Mouse (Mus musculus): ENCODE measurements around the gene Agpat3.
A peak's percentile ranks its signal among the peaks of the same experiment; 100 is the strongest.

Agpat3 gene

DNA sequence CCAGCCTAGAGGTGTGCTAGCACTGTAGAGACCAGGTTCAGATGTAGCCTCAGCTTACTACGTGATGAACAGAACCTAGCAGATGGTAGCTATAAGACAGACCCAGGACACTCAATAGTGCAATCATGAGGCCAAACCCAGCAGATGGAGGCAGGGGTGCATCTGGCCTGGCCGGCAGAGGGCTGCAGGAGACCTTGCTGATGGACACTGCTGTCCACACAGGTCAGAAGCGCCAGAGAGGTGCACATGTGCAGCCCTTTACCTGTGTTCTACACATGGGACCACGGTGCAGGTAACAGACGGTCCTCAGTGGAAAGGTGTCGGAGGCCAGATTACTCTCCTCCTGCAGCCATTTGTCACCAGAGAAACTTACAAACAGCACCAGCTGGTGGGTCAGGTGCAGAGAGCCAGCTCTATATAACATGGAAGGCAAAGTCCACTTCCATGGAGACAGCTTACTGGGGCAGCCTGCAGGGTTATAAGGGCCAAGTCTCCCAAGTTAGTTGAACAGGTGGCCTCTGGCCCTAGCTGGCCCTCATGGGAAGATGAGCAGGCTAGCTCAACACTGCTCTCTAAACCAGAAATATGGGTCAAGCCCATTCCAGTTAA is 27.6 kb downstream of the Agpat3 start:
- DNase-seq (ENCODE audit: low spot score): no peak

DNA sequence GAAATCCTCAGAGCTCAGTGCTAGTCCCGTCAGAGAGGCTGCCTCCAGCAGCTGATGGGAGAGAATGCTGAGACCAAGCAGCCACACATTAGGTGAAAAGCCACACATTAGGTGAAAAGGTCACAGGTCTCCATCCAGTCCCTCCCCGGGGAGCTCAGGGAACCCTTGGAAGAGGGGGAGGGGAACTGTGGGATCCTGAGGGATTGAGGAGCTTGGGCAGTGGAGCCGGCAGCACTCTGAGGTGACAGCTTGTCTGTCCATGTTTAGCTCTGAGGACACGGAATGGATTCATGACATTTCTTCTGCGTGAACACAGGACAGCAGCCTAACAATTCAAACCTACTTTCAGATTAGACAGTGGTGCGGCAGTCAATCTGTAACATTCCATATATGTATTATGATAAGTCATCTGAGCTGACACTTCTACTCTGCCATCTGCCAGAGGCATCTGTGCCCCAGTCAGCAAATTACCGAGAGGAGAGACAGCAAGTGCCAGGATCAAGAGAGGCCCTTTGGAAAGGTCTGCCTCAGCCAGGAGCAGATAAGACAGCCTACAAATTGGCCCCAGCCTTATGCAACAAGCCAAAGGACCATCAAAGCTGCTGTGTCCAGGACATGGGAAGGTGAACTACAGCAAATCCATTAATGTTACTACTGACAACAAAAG is 28.9 kb downstream of the Agpat3 start:
- DNase-seq (ENCODE audit: low spot score): no peak

DNA sequence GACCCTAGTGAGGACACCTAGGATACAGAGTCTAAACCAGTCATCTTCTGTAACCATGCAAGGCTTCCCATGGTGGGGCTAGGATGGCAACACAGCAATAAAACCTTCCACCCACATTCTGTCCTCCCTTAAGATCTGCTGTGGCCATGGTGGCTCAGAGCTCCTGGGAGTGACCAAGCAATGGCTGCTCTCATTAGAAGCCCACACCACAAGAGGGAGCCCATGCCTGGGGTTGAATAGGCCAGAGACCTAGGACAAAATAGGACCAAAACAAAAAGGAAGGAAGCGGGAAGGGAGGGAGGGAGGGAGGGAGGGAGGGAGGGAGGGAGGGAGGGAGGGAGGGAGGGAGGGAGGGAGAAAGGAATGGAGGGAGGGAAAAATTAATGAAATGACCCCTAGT is 29.5 kb downstream of the Agpat3 start:
- peak; percentile 27 for DNase-seq (ENCODE audit: low spot score)

DNA sequence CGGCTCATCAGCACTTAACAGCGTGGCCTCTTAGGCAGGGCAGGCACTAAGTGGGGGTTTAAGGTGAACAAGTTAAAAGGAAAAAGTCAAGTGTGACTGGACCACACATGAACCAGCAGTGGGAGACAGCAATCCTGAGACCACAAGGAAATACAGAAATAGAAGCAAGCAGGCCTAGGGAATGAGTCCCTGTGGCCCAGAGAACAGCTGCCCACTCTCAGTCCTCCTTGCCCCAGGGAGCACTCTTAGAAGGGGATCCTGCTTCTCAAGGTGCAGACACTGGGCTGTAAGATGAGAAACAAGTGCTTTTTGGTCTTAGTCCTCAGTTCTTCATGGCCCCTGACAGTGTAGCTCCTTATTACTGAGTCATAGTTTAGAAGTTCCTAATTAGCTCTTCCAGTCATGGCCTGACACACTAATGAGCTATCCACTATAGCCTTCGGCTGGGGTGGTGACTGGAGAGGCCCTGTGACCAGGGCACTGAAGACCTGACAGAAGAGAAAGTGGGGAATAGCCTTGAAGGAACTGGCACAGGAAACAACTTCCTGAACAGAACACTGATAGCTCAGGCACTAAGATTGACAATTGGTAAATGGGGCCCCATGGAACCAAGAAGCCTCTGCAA is 31.0 kb downstream of the Agpat3 start:
- no peak for DNase-seq (ENCODE audit: low spot score)

DNA sequence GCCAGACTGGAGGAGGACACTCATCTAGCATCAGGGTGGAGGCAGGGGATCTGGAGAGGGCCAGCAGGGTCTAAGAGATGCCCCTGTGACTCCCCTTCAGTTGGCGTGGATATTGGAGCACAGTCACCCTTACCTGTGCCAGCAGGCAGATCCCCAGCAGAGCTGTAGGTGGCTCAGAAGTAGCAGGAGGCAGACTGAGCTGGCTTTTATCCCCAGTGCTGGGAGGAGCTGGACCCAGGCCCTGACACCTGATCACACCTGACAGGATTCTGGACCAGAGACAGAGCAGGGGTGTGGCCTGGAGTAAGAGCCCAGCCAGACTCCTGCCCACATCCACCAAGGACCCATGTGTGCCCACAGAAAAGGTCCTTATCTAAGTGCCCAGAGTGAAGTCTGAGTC is 31.8 kb downstream of the Agpat3 start:
- DNase-seq (ENCODE audit: low spot score): no peak

DNA sequence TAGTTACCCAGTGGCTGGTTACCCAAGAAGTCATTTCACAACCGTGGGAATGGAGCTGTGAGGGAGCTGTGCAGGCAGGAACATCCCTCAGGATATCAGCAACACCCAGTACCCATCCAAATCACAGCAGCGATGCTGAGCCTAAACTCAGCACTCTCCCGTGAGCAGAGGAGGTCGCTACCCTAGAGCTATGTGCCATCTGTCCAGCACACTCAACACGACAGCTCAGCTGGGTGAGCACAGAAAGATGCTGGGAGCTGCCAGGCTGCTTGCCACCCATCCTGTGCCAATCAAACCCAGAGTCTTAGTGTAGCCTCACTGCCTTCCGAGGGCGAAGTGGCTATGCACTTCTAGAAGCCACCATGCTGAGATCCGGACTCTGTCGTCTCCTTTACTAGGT is 32.3 kb downstream of the Agpat3 start:
- DNase-seq (ENCODE audit: low spot score): no peak

DNA sequence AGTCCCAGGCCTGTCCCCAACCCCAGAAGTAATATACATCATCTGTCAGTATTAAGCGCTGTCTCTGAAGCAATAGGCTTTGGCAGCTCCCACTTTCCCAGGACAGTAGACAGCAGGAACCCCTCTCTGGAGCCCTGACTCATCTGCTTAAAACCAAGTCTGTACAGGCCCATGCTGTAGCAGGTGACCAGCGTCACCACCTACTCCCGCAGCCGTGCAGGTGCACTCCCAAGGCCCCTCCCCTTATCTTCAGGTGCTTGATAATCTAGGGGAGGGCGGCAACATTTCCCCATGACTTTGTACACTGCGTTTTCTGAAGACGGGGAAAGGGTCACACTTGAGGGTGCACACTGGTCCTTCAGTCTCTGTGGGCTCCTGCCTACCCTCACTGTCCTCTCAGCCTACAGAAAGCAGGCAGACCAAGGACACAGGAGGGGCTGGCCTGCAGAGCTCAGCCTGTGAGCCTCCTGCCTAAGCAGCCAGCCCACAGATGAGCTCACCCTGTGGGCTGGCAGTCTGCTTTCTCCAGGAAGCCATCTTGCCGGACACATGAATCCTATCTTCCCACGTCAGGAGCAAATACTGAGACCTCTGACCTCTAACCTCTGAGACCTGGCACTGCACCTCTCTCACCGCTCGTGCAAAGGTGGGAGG is 34.9 kb downstream of the Agpat3 start:
- no peak for DNase-seq (ENCODE audit: low spot score)

DNA sequence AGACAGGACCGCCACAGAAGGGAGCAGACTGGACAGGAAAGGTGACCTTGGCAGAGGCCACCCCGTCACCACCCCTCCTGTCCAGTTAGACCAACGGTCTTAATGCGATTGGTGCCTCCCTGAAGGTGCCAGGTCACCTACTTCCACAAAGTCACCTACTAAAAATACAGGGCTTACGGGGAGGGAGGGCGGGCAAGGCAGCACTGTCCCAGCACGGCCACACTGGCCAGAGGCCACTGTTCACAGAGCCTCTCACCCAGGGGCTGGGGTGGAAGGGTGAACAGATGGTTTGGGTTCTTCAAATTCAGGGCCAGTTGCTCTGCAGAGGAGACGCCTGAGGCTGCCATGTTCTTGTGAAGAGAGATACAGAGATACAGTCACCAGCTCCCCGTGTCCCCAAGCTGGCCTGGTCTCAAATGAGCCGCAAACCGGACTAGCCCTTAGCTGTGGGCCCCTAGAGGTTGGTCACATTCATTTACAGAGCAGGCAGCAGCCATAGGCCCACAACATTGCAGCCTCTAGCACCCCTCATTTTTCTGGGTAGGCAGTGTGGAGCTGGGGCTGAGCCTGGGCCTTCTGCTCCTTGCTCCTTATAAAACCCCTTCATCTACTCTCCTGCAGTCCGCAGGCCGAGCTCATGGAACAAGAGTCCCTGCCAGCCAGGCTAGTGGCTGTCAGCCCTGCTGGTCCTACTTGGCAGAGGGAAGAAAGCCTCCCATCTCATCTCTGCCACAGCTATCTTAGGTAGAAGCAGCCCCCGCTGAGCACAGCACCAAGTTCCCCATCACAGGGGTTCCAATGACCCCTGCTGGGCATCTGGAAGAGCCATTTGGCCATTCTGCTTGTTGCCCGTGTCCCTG is 35.8 kb downstream of the Agpat3 start:
- no peak for DNase-seq (ENCODE audit: low spot score)

DNA sequence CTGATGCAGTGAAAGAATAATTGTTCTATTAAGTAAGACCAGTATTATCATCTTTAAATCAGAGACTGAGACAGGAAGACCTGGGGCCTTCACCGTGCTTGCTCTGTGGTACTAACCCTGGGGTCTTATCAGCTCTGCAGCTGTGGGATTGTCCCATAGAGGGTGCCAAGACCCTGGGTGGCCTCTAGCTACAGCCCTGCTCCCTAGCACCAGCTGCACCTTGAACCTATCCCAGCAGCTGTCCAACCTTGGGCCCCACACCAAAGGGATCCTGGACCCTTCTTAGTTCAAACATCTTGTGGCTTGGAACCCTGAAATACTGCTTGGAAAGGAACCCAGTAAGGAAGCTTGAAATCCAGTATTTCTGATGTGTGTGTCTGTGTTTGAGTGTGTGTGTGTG is 37.1 kb downstream of the Agpat3 start:
- peak; percentile 37 for DNase-seq (ENCODE audit: low spot score)

DNA sequence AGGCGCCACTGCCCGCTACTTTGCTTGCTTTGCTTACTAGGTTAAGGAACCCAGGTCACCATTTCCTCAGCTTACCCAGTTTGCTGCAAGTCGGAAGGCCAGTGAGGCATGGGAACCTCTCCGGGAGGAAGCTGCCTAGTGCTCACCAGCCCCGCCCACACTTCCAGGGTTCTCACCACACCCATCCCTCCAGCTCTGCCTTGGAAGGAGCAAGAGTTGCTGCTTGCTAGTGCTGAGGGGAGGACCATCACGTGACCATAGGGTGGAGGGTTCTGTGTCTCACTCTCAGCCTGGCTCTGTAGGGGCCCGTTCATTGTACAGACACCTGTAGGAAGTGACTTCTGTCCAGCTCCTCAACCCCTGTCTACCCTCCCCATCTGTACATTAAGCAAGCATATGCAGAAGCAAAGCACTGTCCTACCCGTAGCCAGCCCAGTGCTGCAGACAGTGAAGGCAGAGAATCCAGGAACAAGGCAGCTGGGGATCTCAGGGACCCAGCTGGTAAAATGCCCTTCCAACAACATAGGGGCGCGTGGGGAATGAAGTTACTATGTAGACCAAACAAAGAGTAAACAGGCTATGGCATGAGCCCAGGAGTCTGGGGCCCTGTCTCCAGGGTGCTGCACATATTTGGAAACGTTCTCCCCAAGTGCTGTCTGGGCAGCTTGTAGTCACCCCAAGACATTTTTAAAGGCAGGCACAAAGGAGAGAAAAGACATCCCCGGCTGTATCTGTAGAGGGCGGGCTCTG is 40.2 kb downstream of the Agpat3 start:
- peak; percentile 30 for DNase-seq (ENCODE audit: low spot score)

DNA sequence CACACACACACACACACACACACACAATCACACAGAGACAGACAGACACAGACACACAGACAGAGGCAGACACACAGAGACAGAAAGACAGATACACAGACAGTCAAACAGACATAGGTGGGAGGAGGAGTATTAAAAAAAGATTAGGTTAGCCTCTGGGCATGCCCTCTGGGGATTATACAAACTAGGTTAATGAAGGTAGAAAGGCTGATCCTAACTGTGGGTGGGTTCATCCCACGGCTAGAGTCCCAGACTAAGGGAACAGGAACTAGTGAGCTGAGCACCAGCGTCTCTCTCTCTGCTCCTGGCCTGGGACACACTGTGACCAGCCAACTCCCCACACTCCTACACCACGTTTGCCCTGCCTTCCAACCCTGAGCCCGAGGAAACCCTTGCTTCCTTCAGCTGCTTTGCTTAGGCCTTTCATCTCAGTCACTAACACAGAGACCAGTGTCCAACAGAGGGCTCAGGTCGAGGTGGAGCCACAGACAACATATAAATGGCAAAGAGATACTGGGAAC is 41.5 kb downstream of the Agpat3 start:
- DNase-seq (ENCODE audit: low spot score): no peak

DNA sequence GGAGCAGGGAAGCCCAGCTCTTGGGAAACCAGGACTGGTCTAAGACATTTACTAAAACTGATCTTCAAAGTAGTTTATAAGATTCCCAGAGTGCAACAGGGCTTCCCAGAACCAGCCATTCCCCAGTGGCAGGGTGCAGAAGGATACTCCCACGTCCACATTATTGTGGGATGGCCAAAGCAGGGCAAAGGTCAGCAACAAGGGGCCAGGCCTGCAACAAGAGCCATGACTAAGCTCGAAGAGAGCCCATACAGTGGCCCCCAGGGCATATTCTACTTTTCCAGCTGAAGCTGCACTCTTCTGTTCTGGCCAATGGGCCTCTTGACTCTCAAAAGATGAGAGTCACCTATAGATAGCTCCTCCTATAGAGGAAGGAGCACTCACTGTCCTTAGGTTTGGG is 43.7 kb downstream of the Agpat3 start:
- DNase-seq (ENCODE audit: low spot score): no peak

DNA sequence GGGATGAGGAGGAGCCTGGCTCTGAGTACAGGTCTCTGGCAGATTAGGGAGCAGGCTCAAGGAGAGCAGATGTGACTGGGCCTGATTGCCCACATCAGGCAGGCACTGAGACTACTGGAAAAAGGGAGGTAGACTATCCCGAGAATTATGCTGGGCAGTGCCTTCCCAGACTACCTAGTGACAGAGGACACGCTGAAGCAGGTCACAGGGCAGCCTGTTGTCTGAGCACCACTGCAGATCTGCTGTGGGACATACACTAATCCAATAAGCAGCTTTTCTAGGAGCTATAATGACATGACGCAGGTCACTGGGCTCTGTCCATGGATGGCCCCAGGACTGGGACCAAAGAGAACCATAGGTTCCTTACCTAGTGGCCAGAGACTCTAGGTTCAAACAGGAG is 44.9 kb downstream of the Agpat3 start:
- DNase-seq (ENCODE audit: low spot score): no peak

DNA sequence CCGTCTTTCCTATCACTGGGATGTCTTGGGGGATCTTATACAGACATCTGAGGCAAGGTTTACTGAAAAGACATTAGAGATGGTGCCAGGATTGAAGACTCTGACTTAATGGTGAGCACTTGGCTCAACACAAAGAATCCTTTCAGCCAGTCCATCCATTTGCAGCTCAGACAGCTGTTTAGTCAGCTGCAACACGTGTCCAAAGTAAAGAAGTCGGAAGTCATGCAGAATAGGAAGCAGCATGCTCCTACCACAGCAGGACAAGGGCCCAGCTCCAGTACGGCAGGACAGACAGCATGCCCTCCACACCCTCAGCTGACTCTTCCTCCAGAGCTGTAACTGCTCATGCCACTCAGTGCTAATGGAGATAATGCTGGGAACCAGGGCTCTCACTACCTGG is 46.3 kb downstream of the Agpat3 start:
- DNase-seq (ENCODE audit: low spot score): no peak

DNA sequence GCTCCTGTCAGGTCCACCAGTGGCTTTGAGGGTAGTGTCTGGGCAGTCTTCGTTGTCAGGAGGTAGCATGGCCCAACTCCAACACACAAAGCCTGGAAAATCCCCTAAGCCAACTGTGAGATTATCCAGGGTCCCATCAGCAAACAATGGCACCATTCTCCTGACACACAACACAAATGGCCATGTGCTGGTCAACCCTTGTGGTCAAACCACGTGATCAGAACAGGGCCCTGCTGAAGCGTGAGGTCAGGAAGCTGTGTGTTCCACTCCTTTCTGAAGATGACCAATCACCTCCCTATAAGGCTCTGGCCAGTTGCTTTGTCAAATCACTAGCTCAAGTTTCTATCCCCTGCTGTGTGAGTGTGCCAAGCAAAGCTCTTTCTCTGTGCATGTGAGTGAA is 47.3 kb downstream of the Agpat3 start:
- DNase-seq (ENCODE audit: low spot score): no peak

DNA sequence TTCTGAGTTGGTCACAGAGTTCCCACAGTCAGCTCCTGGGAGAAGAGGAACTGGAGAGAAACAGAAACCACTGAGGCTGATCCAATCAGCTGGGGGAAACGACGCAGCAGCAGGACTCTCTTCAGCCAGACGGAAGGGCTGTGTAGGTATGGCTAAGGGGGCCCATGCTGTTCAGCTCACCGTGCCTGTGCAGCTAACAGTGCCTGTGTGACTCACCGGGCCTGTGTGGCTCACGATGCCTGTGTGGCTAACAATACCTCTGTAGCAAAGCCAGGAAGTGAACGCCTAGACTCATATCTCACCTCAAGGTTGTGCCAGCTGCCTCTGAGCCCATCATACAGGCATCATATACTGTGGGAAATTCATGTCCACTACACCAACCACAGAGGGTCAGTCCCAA is 48.6 kb downstream of the Agpat3 start:
- DNase-seq (ENCODE audit: low spot score): no peak

DNA sequence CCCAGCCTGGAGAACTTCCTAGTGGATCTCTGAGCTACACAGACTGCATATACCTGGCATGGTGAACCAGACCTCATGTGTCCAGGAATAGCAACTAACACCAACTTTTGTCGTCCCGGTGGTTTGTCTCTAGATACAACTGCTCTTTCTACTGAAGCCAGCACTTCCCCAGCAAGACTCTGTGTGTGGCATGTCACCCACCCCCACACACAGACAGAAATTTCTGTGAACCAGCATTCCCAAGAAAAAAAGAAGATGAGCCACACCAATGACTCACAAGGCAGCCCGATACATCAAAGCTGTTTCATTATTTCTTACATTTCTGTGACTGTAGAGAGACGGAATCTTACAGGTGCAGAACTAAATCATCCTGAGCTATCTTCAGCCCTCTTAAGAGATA is 52.2 kb downstream of the Agpat3 start:
- DNase-seq (ENCODE audit: low spot score): no peak

DNA sequence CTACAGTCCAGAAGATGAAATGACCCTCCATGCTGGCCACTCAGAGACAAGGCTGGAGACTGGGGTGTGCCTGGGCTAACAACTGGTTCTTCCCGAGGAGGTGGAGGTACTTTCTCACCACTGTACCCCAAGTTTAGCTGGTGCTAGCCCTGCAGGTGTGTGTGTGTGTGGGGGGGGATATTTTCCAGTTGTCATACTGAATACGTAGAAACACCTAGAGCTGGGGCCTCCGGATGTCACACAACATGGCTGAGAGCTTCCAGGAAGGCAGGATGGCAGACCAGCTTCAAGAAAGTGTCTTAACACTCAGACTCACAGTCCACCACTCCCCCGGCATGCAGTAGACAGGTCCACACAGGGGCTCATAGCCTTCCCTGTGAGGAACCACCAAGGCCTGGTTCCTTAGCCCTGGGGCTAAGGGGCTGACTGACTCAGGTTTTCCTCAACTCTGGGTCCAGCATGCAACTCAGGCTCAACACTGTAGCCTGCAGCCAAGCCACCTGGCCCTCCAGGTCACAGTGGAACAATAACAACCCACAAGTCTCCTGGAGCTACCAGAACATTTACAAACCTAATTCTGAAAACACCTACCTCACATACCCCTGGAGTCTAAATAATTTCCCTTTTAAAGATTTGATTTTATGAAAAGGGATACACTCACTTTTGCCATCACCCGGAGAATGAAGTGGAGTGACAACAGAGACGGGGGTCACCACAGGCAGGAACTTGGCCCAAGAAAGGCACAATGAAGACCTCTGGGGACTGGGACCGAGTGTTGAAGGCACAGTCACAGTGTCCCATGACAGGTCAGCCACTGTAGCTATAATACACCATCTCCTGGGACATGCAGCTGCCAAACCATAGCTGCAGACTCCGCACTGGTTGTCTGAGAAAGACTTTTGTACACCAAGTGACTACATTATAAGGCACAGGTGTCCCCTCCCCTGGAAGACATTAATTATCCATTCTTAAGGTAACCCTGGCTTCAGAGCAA is 53.3 kb downstream of the Agpat3 start:
- DNase-seq (ENCODE audit: low spot score): no peak

DNA sequence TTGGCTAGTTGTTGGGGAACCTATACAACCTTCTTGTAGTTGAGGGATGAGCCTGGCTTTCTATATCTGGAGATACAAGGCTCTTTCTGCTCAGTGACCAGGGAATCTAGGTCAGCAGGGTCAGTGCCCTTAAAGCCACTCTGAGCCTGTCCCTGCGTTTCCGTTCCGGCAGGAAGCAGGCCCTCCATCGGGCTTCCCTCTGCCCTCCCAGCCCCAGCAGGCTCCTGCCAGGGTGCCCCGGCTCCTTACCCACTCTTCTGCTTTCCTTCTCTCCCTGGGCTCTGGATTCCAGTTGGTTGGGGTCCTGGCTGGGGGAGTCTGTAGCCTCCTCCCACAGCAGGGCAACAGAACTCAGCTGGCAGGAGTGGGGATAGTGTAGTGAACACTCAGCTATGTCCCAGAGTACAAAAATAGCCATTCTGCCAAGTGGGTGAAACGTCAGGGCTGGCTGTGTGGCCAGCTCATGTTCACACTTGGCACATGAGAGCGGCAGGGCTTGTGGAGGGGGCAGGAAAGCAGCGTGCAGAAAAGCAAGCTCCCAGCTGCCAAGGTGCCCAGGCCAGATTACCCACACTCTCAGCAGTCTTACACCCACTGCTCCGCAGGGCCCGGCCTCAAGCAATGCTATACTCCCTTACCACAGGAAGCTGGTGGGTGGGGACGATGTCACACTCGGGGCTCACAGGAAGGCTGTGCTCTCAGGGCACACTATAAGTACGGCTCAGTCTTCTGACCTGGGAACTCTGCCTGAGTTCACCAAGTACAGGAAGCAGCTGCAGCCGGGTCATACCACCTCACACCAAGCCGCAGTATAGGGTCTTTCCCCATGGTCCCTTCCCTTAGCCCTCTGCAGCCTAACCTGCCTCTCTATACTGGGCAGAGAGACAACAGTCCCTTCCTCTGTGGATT is 54.5 kb downstream of the Agpat3 start:
- DNase-seq (ENCODE audit: low spot score): peak; percentile 76

All from ovary, postnatal 36 days (tissue).